Mouse (Mus musculus) pancreas, adult 10 weeks (tissue): ENCODE data around the gene Zfp961. TPM values are rescaled to one million over a fixed set of nuclear protein-coding genes. Genes with fewer than 3 reads are reported as not detected.

Experiments used
- polyA plus RNA-seq: library from polyadenylated mRNA; stranded (reverse); fragments of 350-450 nt; fragmentation: Illumina TruSeq; extraction: RNeasy Lipid Tissue Mini Kit (QIAGEN cat#74804); gene quantifications from one replicate; pipeline ENCODE4 v1.2.3, GENCODE M21; 2015; ENCODE audit warnings: low read depth, low replicate concordance; ENCODE audit not compliant: insufficient read depth

Zfp961 gene
- 1.7 TPM for polyA plus RNA-seq

DNA sequence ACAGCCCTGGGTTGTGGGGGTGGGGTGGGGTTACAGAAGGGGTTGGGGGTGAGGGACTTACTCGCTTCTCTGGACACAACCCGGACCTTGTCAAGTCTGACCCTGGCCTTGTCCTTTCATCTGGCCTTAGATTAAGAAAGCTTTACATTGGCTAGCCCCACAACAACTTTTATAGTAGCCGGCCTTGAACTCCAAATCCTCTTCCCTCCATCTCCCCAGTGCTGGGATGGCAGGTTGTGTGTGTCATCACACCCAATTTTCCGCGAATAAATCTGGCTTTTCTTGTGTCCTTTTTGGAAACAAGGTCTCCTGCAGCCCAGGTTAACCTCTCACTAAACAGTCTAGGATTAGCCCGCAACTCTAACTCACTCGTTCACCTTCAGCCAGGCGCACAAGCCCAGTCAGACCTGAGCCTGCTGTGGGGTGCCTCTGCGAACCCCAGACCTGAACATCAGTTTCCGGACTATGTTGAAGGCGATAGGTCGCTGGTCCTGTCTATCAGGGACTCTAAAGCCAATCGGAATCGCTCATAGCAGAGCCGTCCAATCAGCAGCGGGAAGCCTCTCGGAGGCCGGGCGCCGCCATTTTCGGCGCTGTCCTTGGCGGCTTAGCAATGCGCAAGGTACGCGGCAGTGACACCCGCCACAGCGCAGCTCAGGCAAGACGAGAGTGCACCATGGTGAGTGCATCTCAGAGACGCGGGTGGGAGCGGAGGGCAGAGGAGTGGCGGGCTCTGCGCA, at the start of gene Zfp961:
Zfp961 (plus strand) TSS at position 557 of the 740 bp plus-strand sequence.

DNA sequence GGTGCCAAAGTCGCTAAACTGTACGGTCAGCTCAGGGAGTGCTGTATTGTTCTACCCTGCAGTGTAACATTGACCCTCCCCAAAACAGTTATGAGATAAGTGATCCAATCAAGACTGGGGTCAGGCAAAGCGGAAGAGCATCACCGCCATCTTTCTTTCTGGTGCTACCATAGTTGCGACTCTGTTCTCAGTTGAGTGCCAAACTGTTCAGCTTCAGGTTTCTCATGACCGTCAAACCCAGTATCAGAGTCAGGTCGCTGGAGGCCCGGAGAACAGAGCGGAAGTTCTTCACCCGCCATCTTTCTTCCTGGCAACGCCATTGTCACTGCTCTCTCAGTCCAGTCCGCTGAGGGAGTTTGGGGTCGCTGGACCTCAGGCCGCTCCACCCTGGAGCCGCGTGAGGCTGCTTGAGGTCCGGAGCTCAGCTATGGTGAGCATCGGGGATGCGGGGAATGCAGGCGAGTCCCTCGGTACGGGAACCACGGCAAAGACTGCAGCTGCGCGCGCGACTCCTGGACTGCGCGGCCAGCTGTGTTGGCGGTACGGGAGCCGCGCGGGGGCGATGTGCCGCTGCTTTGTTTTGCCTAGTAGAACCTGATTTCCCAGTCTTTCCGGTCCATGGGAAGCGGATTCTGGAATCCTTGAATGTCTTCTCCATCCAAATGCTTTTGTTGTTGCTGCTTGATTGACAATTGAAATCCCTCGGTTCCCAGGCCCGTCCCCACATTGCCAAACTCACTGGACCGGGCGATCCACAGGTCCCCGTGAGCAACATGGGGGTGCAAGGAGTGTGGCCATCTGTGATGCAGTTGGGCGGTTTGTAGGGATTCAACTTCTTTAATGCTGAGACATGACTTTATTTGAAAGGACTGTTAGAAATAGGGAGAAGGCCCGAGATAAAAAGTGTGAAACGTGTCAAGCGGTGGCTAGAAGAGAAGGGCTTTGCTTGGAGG, 42.3 kb upstream of the Zfp961 start, which contains the start of the genes Zfp882 and Zfp617:
Zfp882 (plus strand) TSS at position 300 of the 953 bp plus-strand sequence.
Zfp617 (plus strand) TSS at position 327 of the 953 bp plus-strand sequence.

DNA sequence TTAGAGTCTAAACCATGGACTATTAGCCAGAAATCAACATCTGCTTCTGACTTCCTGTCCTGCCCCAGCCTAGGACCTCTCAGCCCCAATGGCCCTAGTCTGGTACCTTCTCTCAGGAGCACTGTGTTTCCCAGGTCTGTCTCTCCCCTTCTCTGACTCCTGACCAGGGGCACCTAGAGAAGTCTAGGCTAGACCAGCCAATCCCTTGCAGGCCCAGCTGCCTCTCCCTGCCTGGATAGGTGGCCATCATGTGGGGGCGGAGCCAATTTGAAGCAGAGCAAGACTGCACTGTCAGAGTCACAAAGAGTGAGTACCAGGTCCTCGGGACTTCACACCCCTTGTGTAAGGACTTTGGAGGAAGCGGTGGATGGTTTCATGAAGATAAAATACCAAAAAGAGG, 58.6 kb downstream of the Zfp961 start, which contains the start of gene Cyp4f18:
Cyp4f18 (minus strand) TSS at position 154 of the 400 bp plus-strand sequence.

DNA sequence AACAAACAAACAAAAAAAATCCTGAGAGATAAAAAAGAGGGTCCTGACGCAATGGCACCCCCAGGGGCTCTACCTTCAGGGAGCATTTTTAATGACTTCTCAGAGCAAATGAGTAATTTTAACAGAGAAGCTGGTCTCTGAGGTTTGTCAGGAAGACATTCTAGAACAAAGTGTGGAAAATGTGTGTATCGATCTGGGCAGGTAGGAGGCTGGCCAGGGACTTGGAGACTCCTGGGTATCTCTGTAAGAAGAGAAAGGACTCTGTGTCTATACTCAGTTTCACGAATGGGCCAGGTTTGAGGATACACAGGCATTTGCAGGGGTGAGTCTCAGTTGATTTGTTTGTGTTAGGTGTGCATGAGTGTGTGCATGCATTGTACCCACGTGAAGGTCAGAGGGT, 90.1 kb downstream of the Zfp961 start, which contains the start of gene Olfr372:
Olfr372 (plus strand) TSS at position 301 of the 400 bp plus-strand sequence.

Other genes with a start within 250 kb of the Zfp961 start
- gene B3gnt3, start 249.2 kb upstream of the Zfp961 start, polyA plus RNA-seq, result 2.7 TPM
- 0.92 TPM for gene Fcho1, start 225.3 kb upstream of the Zfp961 start, polyA plus RNA-seq
- gene Zfp709, start 69.0 kb upstream of the Zfp961 start, polyA plus RNA-seq, result 1.6 TPM
- gene Zfp882, start 42.4 kb upstream of the Zfp961 start, polyA plus RNA-seq, result 1.1 TPM
- 3.9 TPM for gene Zfp617, start 42.4 kb upstream of the Zfp961 start, polyA plus RNA-seq
- 0.76 TPM for gene Cyp4f18, start 58.6 kb downstream of the Zfp961 start, polyA plus RNA-seq
- not detected for gene Olfr372, start 90.2 kb downstream of the Zfp961 start, polyA plus RNA-seq
- not detected for gene Olfr373, start 132.1 kb downstream of the Zfp961 start, polyA plus RNA-seq
- not detected for gene Olfr374, start 156.0 kb downstream of the Zfp961 start, polyA plus RNA-seq
- 53.4 TPM for gene Tpm4, start 183.9 kb downstream of the Zfp961 start, polyA plus RNA-seq
- gene Rab8a, start 210.2 kb downstream of the Zfp961 start, polyA plus RNA-seq, result 15.3 TPM
- not detected for gene Hsh2d, start 238.6 kb downstream of the Zfp961 start, polyA plus RNA-seq